Mouse (Mus musculus) heart, embryonic 14.5 days (tissue): ENCODE measurements at regions not wholly inside any gene's neighbourhood (a gene's known extent, or its start where the extent isn't known, plus 50 kb on each side); places are given as distances from the start of the nearest gene placed in this dataset.

Source experiments
- ATAC-seq: fragments of 200-750 bp; cut with Nextera tagmentation; 2 replicates; pipeline ENCODE4 v1.8.0; 2017; ENCODE audit warnings: low read depth, moderate TSS enrichment; ENCODE audit not compliant: insufficient number of reproducible peaks, insufficient read depth, low FRiP score
- H3K27ac ChIP-seq, 2 experiments: fragments of 200-500 bp in 1 of 2; fragments of 300-500 bp in 1 of 2; sonication (generic) in 1 of 2; replicated peaks in 1 of 2; 2 replicates each; pipeline ENCODE4 v1.5.1; 2012 to 2014; ENCODE audit warnings: low read depth in 2 of 2, low read length in 2 of 2, control low read depth in 1 of 2, mild to moderate bottlenecking in 1 of 2, mixed read lengths in 1 of 2; ENCODE audit not compliant: control insufficient read depth in 1 of 2, insufficient read depth in 1 of 2
- H3K27me3 ChIP-seq: fragments of 300-500 bp; sonication (generic); 2 replicates; pipeline ENCODE4 v1.6.1; 2014; ENCODE audit warnings: mild to moderate bottlenecking, low read length, control low read depth; ENCODE audit not compliant: control insufficient read depth, insufficient read depth
- H3K36me3 ChIP-seq: fragments of 300-500 bp; sonication (generic); 2 replicates; pipeline ENCODE4 v1.6.1; 2014; ENCODE audit warnings: mild to moderate bottlenecking, control low read depth, low read length, mixed read lengths; ENCODE audit not compliant: control insufficient read depth, insufficient read depth
- H3K4me1 ChIP-seq, 2 experiments: fragments of 200-500 bp in 1 of 2; fragments of 300-500 bp in 1 of 2; sonication (generic) in 1 of 2; 2 replicates each; pipeline ENCODE4 v1.6.1; 2012 to 2014; ENCODE audit warnings: low read length in 2 of 2, control low read depth in 1 of 2, mixed read lengths in 1 of 2; ENCODE audit not compliant: control insufficient read depth in 2 of 2, insufficient read depth in 2 of 2
- H3K4me2 ChIP-seq: fragments of 300-500 bp; sonication (generic); 2 replicates; pipeline ENCODE4 v1.6.1; 2014; ENCODE audit warnings: mild to moderate bottlenecking, low read length
- H3K4me3 ChIP-seq, 2 experiments: fragments of 200-500 bp in 1 of 2; fragments of 300-500 bp in 1 of 2; sonication (generic) in 1 of 2; 2 replicates each; pipeline ENCODE4 v1.5.1; 2012 to 2014; ENCODE audit warnings: low read length in 2 of 2, mild to moderate bottlenecking in 2 of 2, control low read depth in 1 of 2, low read depth in 1 of 2, moderate library complexity in 1 of 2; ENCODE audit not compliant: control insufficient read depth in 1 of 2, insufficient read depth in 1 of 2
- H3K9ac ChIP-seq: fragments of 300-500 bp; sonication (generic); 2 replicates; pipeline ENCODE4 v1.6.1; 2014; ENCODE audit warnings: mild to moderate bottlenecking, low read length
- H3K9me3 ChIP-seq: fragments of 300-500 bp; sonication (generic); 2 replicates; pipeline ENCODE4 v1.6.1; 2016; ENCODE audit warnings: low read length, control low read depth; ENCODE audit not compliant: control insufficient read depth
- WGBS: fragments of 180-500 bp; shearing (Covaris S2); extraction: QIAGEN DNeasy Blood & Tissue Kit; methylation state at CpG from one replicate; pipeline ENCODE4 v1.1.7; 2014; 5-methylcytosine and 5-hydroxymethylcytosine counted together

- H3K4me2 ChIP-seq = no peak overlapping the region
- H3K4me1 ChIP-seq = no peaks in the 10 kb centered on the region
- H3K9ac ChIP-seq = no peak overlapping the region
- H3K36me3 ChIP-seq = no peaks in the 10 kb centered on the region
- H3K4me3 ChIP-seq = no peak overlapping the region
- H3K27me3 ChIP-seq = no peaks in the 10 kb centered on the region
- 87% methylated on average over 2 of the region's 2 CpGs for WGBS
- no peaks in the 10 kb centered on the region for H3K9me3 ChIP-seq
- H3K27ac ChIP-seq = no peak overlapping the region
- ATAC-seq = no peak
Measured at GRCm38 (mm10) chr16:72152920-72153319, 155.2 kb upstream of the Robo1 start.

GRCm38 (mm10) chr16:72157913-72158312 lies 150.2 kb upstream of the Robo1 start:
- WGBS = 85% methylated on average over 14 of the region's 14 CpGs
- Histone ChIP-seq H3K27me3 (no peaks in the 10 kb centered on the region), H3K9me3 (no peaks in the 10 kb centered on the region), H3K36me3 (no peaks in the 10 kb centered on the region), H3K27ac (no peak overlapping the region), H3K9ac (no peak overlapping the region), H3K4me1 (no peaks in the 10 kb centered on the region), H3K4me2 (no peak overlapping the region), H3K4me3 (no peak overlapping the region)
- no peak for ATAC-seq

DNA sequence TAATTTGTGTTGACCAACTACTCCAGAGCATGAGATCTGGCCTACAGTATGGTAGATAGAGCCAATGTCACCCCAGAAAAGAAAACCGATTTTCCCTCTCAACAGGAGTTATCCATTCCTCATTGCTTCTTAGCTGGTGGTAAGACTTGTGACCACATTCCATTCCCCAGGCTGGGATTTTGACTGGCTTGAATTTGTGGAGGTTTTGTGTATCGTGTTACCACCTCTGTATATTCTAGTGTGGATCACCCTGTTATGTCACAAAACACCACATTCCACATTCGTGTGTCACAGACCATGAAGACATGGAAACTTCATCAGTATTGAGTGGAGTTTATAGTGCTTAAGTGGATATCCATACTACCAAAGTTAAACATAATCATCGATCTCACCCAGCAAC lies 148.7 kb upstream of the Robo1 start:
- ATAC-seq = no peak
- Histone ChIP-seq H3K36me3 (no peaks in the 10 kb centered on the region), H3K4me3 (no peak overlapping the region), H3K9ac (no peak overlapping the region), H3K4me2 (no peak overlapping the region), H3K9me3 (no peaks in the 10 kb centered on the region), H3K4me1 (no peaks in the 10 kb centered on the region), H3K27me3 (no peaks in the 10 kb centered on the region), H3K27ac (no peak overlapping the region)
- WGBS = 83% methylated on average over 4 of the region's 4 CpGs

GRCm38 (mm10) chr16:72175727-72176126 lies 132.4 kb upstream of the Robo1 start:
- H3K27me3 ChIP-seq = no peaks in the 10 kb centered on the region
- H3K4me3 ChIP-seq = no peak overlapping the region
- no peak overlapping the region for H3K27ac ChIP-seq
- ATAC-seq = no peak
- H3K4me1 ChIP-seq = no peaks in the 10 kb centered on the region
- WGBS = 85% methylated on average over 5 of the region's 5 CpGs
- no peaks in the 10 kb centered on the region for H3K9me3 ChIP-seq
- H3K36me3 ChIP-seq = no peaks in the 10 kb centered on the region
- H3K9ac ChIP-seq = no peak overlapping the region
- H3K4me2 ChIP-seq = no peak overlapping the region

- Histone ChIP-seq H3K4me3 (no peak overlapping the region), H3K9me3 (no peaks in the 10 kb centered on the region), H3K4me1 (no peaks in the 10 kb centered on the region), H3K27ac (no peak overlapping the region), H3K9ac (no peak overlapping the region), H3K4me2 (no peak overlapping the region), H3K27me3 (no peaks in the 10 kb centered on the region), H3K36me3 (no peaks in the 10 kb centered on the region)
- ATAC-seq = no peak
- WGBS = 7% methylated on average over 1 of the region's 1 CpGs
Measured at GRCm38 (mm10) chr16:72194320-72194719, 113.8 kb upstream of the Robo1 start.

GRCm38 (mm10) chr16:72215360-72216013 lies 92.6 kb upstream of the Robo1 start:
- no peak overlapping the region for H3K27ac ChIP-seq
- 36% methylated on average over 15 of the region's 15 CpGs for WGBS
- peak overlapping the region in 1 of 2 experiments; percentile 13; a peak in 1 of 4 replicates for H3K4me3 ChIP-seq
- H3K4me2 ChIP-seq = peak overlapping the region; percentile 54
- no peaks in the 10 kb centered on the region for H3K4me1 ChIP-seq
- H3K36me3 ChIP-seq = no peaks in the 10 kb centered on the region
- no peak for ATAC-seq
- no peak overlapping the region for H3K9ac ChIP-seq
- H3K9me3 ChIP-seq = no peaks in the 10 kb centered on the region
- no peaks in the 10 kb centered on the region for H3K27me3 ChIP-seq

DNA sequence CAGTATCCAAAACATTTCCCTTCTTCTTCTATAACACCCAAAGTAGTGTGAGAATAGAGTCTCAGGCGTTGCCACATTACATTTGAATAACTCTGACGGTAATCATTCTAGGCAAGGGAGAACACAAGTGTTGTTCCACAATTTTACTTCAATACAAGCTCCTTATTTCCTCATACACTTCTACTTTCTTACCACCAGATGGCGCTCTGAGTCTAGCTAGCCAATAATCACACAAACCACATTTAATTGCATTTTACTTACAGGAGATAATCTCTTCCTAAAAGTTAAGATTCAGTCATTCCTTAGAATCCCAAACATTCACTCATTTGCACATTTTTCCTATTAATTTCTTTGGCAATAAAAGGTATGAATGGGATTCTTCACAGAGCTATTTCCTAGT lies 90.1 kb upstream of the Robo1 start:
- H3K36me3 ChIP-seq = no peaks in the 10 kb centered on the region
- no peaks in the 10 kb centered on the region; a peak in 1 of 4 replicates for H3K4me1 ChIP-seq
- H3K9ac ChIP-seq = no peak overlapping the region
- no peaks in the 10 kb centered on the region for H3K27me3 ChIP-seq
- no peak for ATAC-seq
- 6% methylated on average over 3 of the region's 3 CpGs for WGBS
- no peak overlapping the region for H3K4me3 ChIP-seq
- no peaks in the 10 kb centered on the region for H3K9me3 ChIP-seq
- no peak overlapping the region for H3K27ac ChIP-seq
- H3K4me2 ChIP-seq = peak overlapping the region; percentile 46

DNA sequence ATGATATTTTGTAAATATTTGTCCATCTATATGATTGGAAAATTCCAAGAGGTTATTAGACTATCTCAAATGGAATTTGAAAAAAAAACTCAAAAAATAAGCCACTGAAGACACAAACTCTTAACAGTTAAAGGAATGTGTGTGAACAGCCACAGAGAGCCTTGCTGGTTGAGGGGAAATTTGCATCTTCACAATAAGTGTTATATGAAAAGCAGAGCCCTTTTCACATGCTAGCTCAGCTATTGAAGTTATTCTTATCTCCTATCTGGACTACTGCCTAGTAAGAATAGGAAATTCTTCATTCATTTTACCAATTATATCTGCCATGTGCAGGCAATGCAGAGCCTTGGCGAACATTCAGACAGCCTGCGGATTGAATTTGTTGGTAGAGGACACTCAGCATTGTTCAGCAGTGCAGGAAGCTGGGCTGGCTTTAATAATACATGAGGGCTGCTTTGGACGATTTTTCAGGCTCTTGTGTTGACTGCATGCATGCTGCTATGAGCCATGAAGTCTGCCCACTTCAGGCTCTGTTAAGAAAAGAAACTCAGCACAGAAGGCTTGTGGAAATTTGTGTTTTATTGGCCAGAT lies 86.1 kb upstream of the Robo1 start:
- no peaks in the 10 kb centered on the region for H3K36me3 ChIP-seq
- H3K4me3 ChIP-seq = no peak overlapping the region
- H3K27me3 ChIP-seq = no peaks in the 10 kb centered on the region
- no peak overlapping the region for H3K9ac ChIP-seq
- H3K4me1 ChIP-seq = no peaks in the 10 kb centered on the region; a peak in 1 of 4 replicates
- ATAC-seq = no peak
- H3K4me2 ChIP-seq = no peak overlapping the region
- 0 out of 4 replicates have a peak overlapping the region, but pooled peaks of 1 of the 2 experiments have one; percentile 14 for H3K27ac ChIP-seq
- WGBS = 23% methylated on average over 3 of the region's 3 CpGs
- H3K9me3 ChIP-seq = no peaks in the 10 kb centered on the region
